Mouse (Mus musculus) MEL (cell line): ENCODE measurements around the gene Slc16a6. TPM values are rescaled to one million over a fixed set of nuclear protein-coding genes. Genes with fewer than 3 reads are reported as not detected.

ENCODE experiments used
- DNase-seq: peaks from one replicate; pipeline ENCODE4 v3.0.0; 2011; ENCODE audit warnings: low read depth, low spot score
- H3K27ac ChIP-seq: 2 replicates; pipeline ENCODE4 v1.5.1; 2012; ENCODE audit warnings: low read depth, mild to moderate bottlenecking, control low read depth, low read length, moderate library complexity; ENCODE audit not compliant: control insufficient read depth
- H3K27me3 ChIP-seq, 2 experiments: fragments of 150-350 bp in 1 of 2; sonication (generic) in 1 of 2; 2 replicates each; pipeline ENCODE4 v1.6.1; 2012; ENCODE audit warnings: low read length in 2 of 2, mild to moderate bottlenecking in 2 of 2, improper control_type of control experiment in 1 of 2, moderate library complexity in 1 of 2; ENCODE audit not compliant: insufficient read depth in 2 of 2, control insufficient read depth in 1 of 2
- H3K36me3 ChIP-seq, 2 experiments: 2 replicates each; pipeline ENCODE4 v1.6.1; 2012 to 2014; ENCODE audit warnings: low read length in 2 of 2, improper control_type of control experiment in 1 of 2, inconsistent platforms in 1 of 2, mild to moderate bottlenecking in 1 of 2; ENCODE audit not compliant: insufficient read depth in 2 of 2, control insufficient read depth in 1 of 2
- H3K4me1 ChIP-seq, 2 experiments: fragments of 150-350 bp in 1 of 2; sonication (generic) in 1 of 2; 2 replicates each; pipeline ENCODE4 v1.6.1; 2012; ENCODE audit warnings: low read length in 2 of 2, improper control_type of control experiment in 1 of 2, mild to moderate bottlenecking in 1 of 2; ENCODE audit not compliant: insufficient read depth in 2 of 2, control insufficient read depth in 1 of 2
- H3K4me3 ChIP-seq, 2 experiments: fragments of 150-350 bp in 1 of 2; sonication (generic) in 1 of 2; 2 replicates each; pipeline ENCODE4 v1.5.1; 2012; ENCODE audit warnings: low read depth in 2 of 2, low read length in 2 of 2, mild to moderate bottlenecking in 2 of 2, moderate library complexity in 2 of 2, control low read depth in 1 of 2, improper control_type of control experiment in 1 of 2; ENCODE audit not compliant: control insufficient read depth in 1 of 2, insufficient read depth in 1 of 2
- H3K79me2 ChIP-seq: 2 replicates; pipeline ENCODE4 v1.6.1; 2012; ENCODE audit warnings: mild to moderate bottlenecking, low read length, moderate library complexity; ENCODE audit not compliant: control insufficient read depth, poor library complexity, insufficient read depth
- H3K9ac ChIP-seq: 2 replicates; pipeline ENCODE4 v1.6.1; 2012; ENCODE audit warnings: low read depth, mild to moderate bottlenecking, control low read depth, low read length, moderate library complexity; ENCODE audit not compliant: control insufficient read depth, poor library complexity, severe bottlenecking
- H3K9me3 ChIP-seq: fragments of 150-350 bp; sonication (generic); replicated peaks from 2 replicates; pipeline ENCODE4 v1.6.1; 2012; ENCODE audit warnings: mild to moderate bottlenecking, low read length, improper control_type of control experiment, moderate library complexity; ENCODE audit not compliant: insufficient read depth
- CHD2 ChIP-seq: IDR thresholded peaks from 2 replicates; pipeline ENCODE4 v1.6.1; 2011; ENCODE audit warnings: low read length, improper control_type of control experiment
- CTCF ChIP-seq, 3 experiments: IDR thresholded peaks in 2 of 3; conservative IDR thresholded peaks in 1 of 3; 2 replicates each; pipeline ENCODE4 v1.5.1; 2011 to 2012; ENCODE audit warnings: low read length in 3 of 3, low read depth in 2 of 3, mild to moderate bottlenecking in 2 of 3, improper control_type of control experiment in 1 of 3, inconsistent platforms in 1 of 3, mixed read lengths in 1 of 3, moderate library complexity in 1 of 3; ENCODE audit not compliant: control insufficient read depth in 1 of 3, insufficient read depth in 1 of 3, poor library complexity in 1 of 3, severe bottlenecking in 1 of 3
- E2F4 ChIP-seq: IDR thresholded peaks from 2 replicates; pipeline ENCODE4 v1.6.1; 2011; ENCODE audit warnings: low read depth, low read length, improper control_type of control experiment, borderline replicate concordance
- ELF1 ChIP-seq: IDR thresholded peaks from 2 replicates; pipeline ENCODE4 v1.6.1; 2014; ENCODE audit warnings: low read depth, mild to moderate bottlenecking, inconsistent platforms, low read length, improper control_type of control experiment, moderate library complexity
- EP300 ChIP-seq, 2 experiments: IDR thresholded peaks; 2 replicates each; pipeline ENCODE4 v1.6.1; 2011; ENCODE audit warnings: improper control_type of control experiment in 2 of 2, low read length in 2 of 2, low read depth in 1 of 2, mild to moderate bottlenecking in 1 of 2
- ETS1 ChIP-seq: IDR thresholded peaks from 2 replicates; pipeline ENCODE4 v1.6.1; 2012; ENCODE audit warnings: low read depth, mild to moderate bottlenecking, inconsistent platforms, low read length, improper control_type of control experiment, moderate library complexity
- GABPA ChIP-seq: IDR thresholded peaks from 2 replicates; pipeline ENCODE4 v1.6.1; 2012; ENCODE audit warnings: low read depth, mild to moderate bottlenecking, inconsistent platforms, low read length, improper control_type of control experiment, moderate library complexity
- GATA1 ChIP-seq: IDR thresholded peaks from 2 replicates; pipeline ENCODE4 v1.6.1; 2011; ENCODE audit warnings: low read depth, low read length, improper control_type of control experiment
- HCFC1 ChIP-seq: IDR thresholded peaks from 2 replicates; pipeline ENCODE4 v1.6.1; 2012; ENCODE audit warnings: low read depth, mild to moderate bottlenecking, inconsistent platforms, low read length, improper control_type of control experiment, moderate library complexity
- JUND ChIP-seq: IDR thresholded peaks from 2 replicates; pipeline ENCODE4 v1.6.1; 2011; ENCODE audit warnings: low read depth, mild to moderate bottlenecking, improper control_type of control experiment, low read length
- KAT2A ChIP-seq: conservative IDR thresholded peaks from 2 replicates; pipeline ENCODE4 v1.6.1; 2012; ENCODE audit warnings: low read depth, low read length, improper control_type of control experiment, inconsistent platforms
- MAFK ChIP-seq: IDR thresholded peaks from 2 replicates; pipeline ENCODE4 v1.6.1; 2011; ENCODE audit warnings: low read depth, mild to moderate bottlenecking, low read length, improper control_type of control experiment, borderline replicate concordance
- MAX ChIP-seq: IDR thresholded peaks from 2 replicates; pipeline ENCODE4 v1.6.1; 2011; ENCODE audit warnings: low read length, improper control_type of control experiment
- MAZ ChIP-seq: IDR thresholded peaks from 2 replicates; pipeline ENCODE4 v1.6.1; 2012; ENCODE audit warnings: low read depth, mild to moderate bottlenecking, inconsistent platforms, low read length, improper control_type of control experiment
- MEF2A ChIP-seq: IDR thresholded peaks from 2 replicates; pipeline ENCODE4 v1.6.1; 2014; ENCODE audit warnings: low read depth, mild to moderate bottlenecking, inconsistent platforms, low read length, improper control_type of control experiment; ENCODE audit not compliant: poor library complexity, insufficient replicate concordance, severe bottlenecking; ENCODE audit errors: extremely low read depth
- MXI1 ChIP-seq: IDR thresholded peaks from 2 replicates; pipeline ENCODE4 v1.6.1; 2011; ENCODE audit warnings: mild to moderate bottlenecking, low read depth, low read length, improper control_type of control experiment
- MYB ChIP-seq: IDR thresholded peaks from 2 replicates; pipeline ENCODE4 v1.6.1; 2011; ENCODE audit warnings: mild to moderate bottlenecking, low read depth, low read length, improper control_type of control experiment
- NELFE ChIP-seq: IDR thresholded peaks from 2 replicates; pipeline ENCODE4 v1.6.1; 2011; ENCODE audit warnings: low read depth, low read length, improper control_type of control experiment
- NRF1 ChIP-seq: IDR thresholded peaks from 2 replicates; pipeline ENCODE4 v1.6.1; 2014; ENCODE audit warnings: low read depth, mild to moderate bottlenecking, inconsistent platforms, low read length, improper control_type of control experiment, moderate library complexity; ENCODE audit not compliant: poor library complexity, insufficient read depth, severe bottlenecking
- POLR2A ChIP-seq, 2 experiments: IDR thresholded peaks; 2 replicates each; pipeline ENCODE4 v1.6.1; 2011 to 2012; ENCODE audit warnings: low read length in 2 of 2, mild to moderate bottlenecking in 2 of 2, control low read depth in 1 of 2, improper control_type of control experiment in 1 of 2, low read depth in 1 of 2, moderate library complexity in 1 of 2; ENCODE audit not compliant: control insufficient read depth in 1 of 2, insufficient read depth in 1 of 2, poor library complexity in 1 of 2
- POLR2AphosphoS2 ChIP-seq: IDR thresholded peaks from 2 replicates; pipeline ENCODE4 v1.6.1; 2011; ENCODE audit warnings: low read length, improper control_type of control experiment
- POLR2AphosphoS5 ChIP-seq: IDR thresholded peaks from 2 replicates; pipeline ENCODE4 v1.6.1; 2012; ENCODE audit warnings: low read depth, borderline replicate concordance, mild to moderate bottlenecking, inconsistent platforms, low read length, moderate library complexity, mixed read lengths
- RAD21 ChIP-seq: IDR thresholded peaks from 2 replicates; pipeline ENCODE4 v1.6.1; 2011; ENCODE audit warnings: mild to moderate bottlenecking, low read depth, low read length, improper control_type of control experiment
- RCOR1 ChIP-seq: IDR thresholded peaks from 2 replicates; pipeline ENCODE4 v1.6.1; 2012; ENCODE audit warnings: low read depth, mild to moderate bottlenecking, inconsistent platforms, low read length, improper control_type of control experiment
- SIN3A ChIP-seq: IDR thresholded peaks from 2 replicates; pipeline ENCODE4 v1.6.1; 2012; ENCODE audit warnings: low read length, improper control_type of control experiment, inconsistent platforms
- SMC3 ChIP-seq: IDR thresholded peaks from 2 replicates; pipeline ENCODE4 v1.6.1; 2011; ENCODE audit warnings: low read depth, low read length, improper control_type of control experiment
- TAL1 ChIP-seq: IDR thresholded peaks from 2 replicates; pipeline ENCODE4 v1.6.1; 2012; ENCODE audit warnings: mild to moderate bottlenecking, inconsistent platforms, low read length, moderate library complexity, mixed read lengths
- TBP ChIP-seq: IDR thresholded peaks from 2 replicates; pipeline ENCODE4 v1.8.0; 2011; ENCODE audit warnings: low read depth, low read length, improper control_type of control experiment
- TCF12 ChIP-seq: IDR thresholded peaks from 2 replicates; pipeline ENCODE4 v1.6.1; 2014; ENCODE audit warnings: low read depth, mild to moderate bottlenecking, inconsistent platforms, low read length, improper control_type of control experiment, moderate library complexity
- UBTF ChIP-seq: IDR thresholded peaks from 2 replicates; pipeline ENCODE4 v1.6.1; 2012; ENCODE audit warnings: low read depth, mild to moderate bottlenecking, inconsistent platforms, low read length, improper control_type of control experiment, moderate library complexity, borderline replicate concordance; ENCODE audit not compliant: insufficient read depth
- USF2 ChIP-seq, 2 experiments: IDR thresholded peaks; 2 replicates each; pipeline ENCODE4 v1.6.1; 2011 to 2012; ENCODE audit warnings: improper control_type of control experiment in 2 of 2, low read length in 2 of 2, borderline replicate concordance in 1 of 2, inconsistent platforms in 1 of 2, low read depth in 1 of 2, mild to moderate bottlenecking in 1 of 2; ENCODE audit not compliant: insufficient read depth in 1 of 2
- ZC3H11A ChIP-seq: IDR thresholded peaks from 2 replicates; pipeline ENCODE4 v1.6.1; 2012; ENCODE audit warnings: low read depth, mild to moderate bottlenecking, inconsistent platforms, low read length, improper control_type of control experiment
- ZKSCAN1 ChIP-seq: IDR thresholded peaks from 2 replicates; pipeline ENCODE4 v1.6.1; 2012; ENCODE audit warnings: low read depth, mild to moderate bottlenecking, inconsistent platforms, low read length, improper control_type of control experiment, moderate library complexity
- ZMIZ1 ChIP-seq: IDR thresholded peaks from 2 replicates; pipeline ENCODE4 v1.6.1; 2012; ENCODE audit warnings: low read depth, mild to moderate bottlenecking, inconsistent platforms, low read length, improper control_type of control experiment, moderate library complexity
- ZNF384 ChIP-seq: IDR thresholded peaks from 2 replicates; pipeline ENCODE4 v1.6.1; 2012; ENCODE audit warnings: low read depth, mild to moderate bottlenecking, inconsistent platforms, low read length, improper control_type of control experiment
- polyA plus RNA-seq, 2 experiments: library from polyadenylated mRNA; stranded (reverse) in 1 of 2; unstranded in 1 of 2; fragments of >175 nt in 1 of 2; fragments of >200 nt in 1 of 2; gene quantifications; 2 replicates each; pipeline versions ENCODE4 v1.2.1 to v1.2.4; 2012; ENCODE audit warnings: low replicate concordance in 2 of 2, low read depth in 1 of 2; ENCODE audit not compliant: insufficient read length in 2 of 2, insufficient read depth in 1 of 2, missing spikeins in 1 of 2
- total RNA-seq: library from RNA; depleted of rRNA; stranded (reverse); fragments of 300-350 nt; gene quantifications from 2 replicates; pipeline ENCODE4 v1.2.3, GENCODE M21; 2012

The Slc16a6 gene
- total and polyA plus RNA-seq, 3 experiments, result 34.0 to 41.6 TPM; not detected in 1

DNA sequence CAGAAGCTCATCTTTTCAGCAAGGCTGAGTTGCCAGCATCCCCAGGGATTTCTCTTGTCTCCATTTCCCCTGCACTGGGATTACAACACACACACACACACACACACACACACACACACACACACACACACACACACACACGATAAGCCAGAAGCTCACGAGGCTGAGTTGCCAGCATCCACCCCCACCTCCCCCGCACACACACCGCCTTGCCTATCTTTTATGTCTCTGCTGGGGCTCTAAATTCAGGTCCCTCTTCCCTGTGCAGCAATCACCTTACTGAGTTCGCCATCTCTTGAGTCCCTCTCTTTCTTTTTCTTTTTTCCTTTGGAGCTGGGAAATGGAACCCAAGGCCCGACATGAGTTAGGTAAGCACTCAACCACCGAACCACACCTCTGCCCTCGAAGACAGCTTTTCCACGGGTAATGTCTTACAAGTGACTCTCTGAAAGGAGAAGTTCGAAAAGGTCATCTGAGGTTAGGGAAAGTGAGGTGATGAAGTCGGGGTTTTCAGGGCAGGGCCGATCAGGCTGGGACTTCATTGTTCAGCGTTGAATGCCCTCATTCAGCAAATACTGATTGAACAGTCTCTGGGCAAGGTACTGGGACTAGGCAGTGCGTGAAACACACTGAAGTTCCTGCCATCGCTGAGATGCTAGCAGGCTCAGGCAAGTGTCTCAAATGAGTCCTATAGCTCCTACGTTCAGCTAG is 6.3 kb upstream of the Slc16a6 start:
- no peaks in the 10 kb centered on the region for H3K27me3 ChIP-seq
- peak overlapping the region; percentile 86 for H3K27ac ChIP-seq
- peak overlapping the region; percentile 38 to 48 for H3K4me3 ChIP-seq
- peaks cover 0 to 33% of the 10 kb centered on the region in 2 experiments; a peak in 2 of 4 replicates for H3K36me3 ChIP-seq
- peaks cover 31 to 33% of the 10 kb centered on the region in 2 experiments for H3K4me1 ChIP-seq
- no peaks in the 10 kb centered on the region for H3K79me2 ChIP-seq
- DNase-seq, result peak; percentile 89
- H3K9me3 ChIP-seq, result no peaks in the 10 kb centered on the region
- peak overlapping the region; percentile 58 for H3K9ac ChIP-seq
- TF ChIP-seq TBP (no peak), MAZ (peak; percentile 70), RAD21 (no peak), MAFK (peak; percentile 41; the same call in 1 of the 2 replicates), RCOR1 (peak; percentile 20; the same call in 1 of the 2 replicates), JUND (no peak), TCF12 (peak; percentile 65; the same call in 1 of the 2 replicates), GATA1 (peak; percentile 39; the same call in 1 of the 2 replicates), GABPA (no peak), ZMIZ1 (no peak), ETS1 (peak; percentile 75), ZNF384 (no peak), KAT2A (peak; percentile 50; the same call in 1 of the 2 replicates), USF2 (IDR thresholded peaks at IDR 0.05; ENCODE audit: borderline replicate concordance in 1 of 2, insufficient read depth in 1 of 2, low read depth in 1 of 2, low read length in 2 of 2) (no peak), MYB (0 out of 2 replicates have a peak, but pooled peaks have one; percentile 27), ZC3H11A (no peak), UBTF (no peak), SMC3 (peak; percentile 5; the same call in 1 of the 2 replicates), MXI1 (no peak; the same call in 1 of the 2 replicates), TAL1 (no peak), SIN3A (peak; percentile 80), MEF2A (peak; percentile 64; the same call in 1 of the 2 replicates), POLR2AphosphoS5 (no peak), ELF1 (no peak), CHD2 (no peak), CTCF (IDR thresholded peaks at IDR 0.05 in 2 of 3, conservative IDR thresholded peaks at IDR 0.05 in 1 of 3; ENCODE audit: control insufficient read depth in 1 of 3, insufficient read depth in 1 of 3, low read depth in 2 of 3, low read length in 3 of 3, poor library complexity in 1 of 3, severe bottlenecking in 1 of 3) (no peak), MAX (no peak; the same call in none of the 2 replicates), POLR2AphosphoS2 (no peak), HCFC1 (no peak), EP300 (IDR thresholded peaks at IDR 0.05; ENCODE audit: low read depth in 1 of 2, low read length in 2 of 2) (peak; percentile 78 to 89), NELFE (peak; percentile 24; the same call in 1 of the 2 replicates), POLR2A (IDR thresholded peaks at IDR 0.05; ENCODE audit: control insufficient read depth in 1 of 2, insufficient read depth in 1 of 2, low read depth in 1 of 2, low read length in 2 of 2, poor library complexity in 1 of 2) (0 out of 4 replicates have a peak, but pooled peaks of 1 of the 2 experiments have one; percentile 44), NRF1 (no peak), ZKSCAN1 (no peak), E2F4 (no peak)
